Mouse (Mus musculus) splenic B cell, adult 2 months (primary cell): ENCODE measurements at regions not wholly inside any gene's neighbourhood (a gene's known extent, or its start where the extent isn't known, plus 50 kb on each side); places are given as distances from the start of the nearest gene placed in this dataset.

Source experiments
- DNase-seq: peaks from one replicate; pipeline ENCODE4 v3.0.0-alpha.2; 2011; ENCODE audit warnings: low read depth, low spot score
- H3K27me3 ChIP-seq: 2 replicates; pipeline ENCODE4 v1.6.1; 2012; ENCODE audit warnings: mild to moderate bottlenecking, low read length, moderate library complexity, mixed read lengths; ENCODE audit not compliant: control insufficient read depth, poor library complexity, insufficient read depth, severe bottlenecking
- H3K36me3 ChIP-seq: 2 replicates; pipeline ENCODE4 v1.6.1; 2012; ENCODE audit warnings: mild to moderate bottlenecking, low read length, moderate library complexity, mixed read lengths; ENCODE audit not compliant: control insufficient read depth, poor library complexity, insufficient read depth, severe bottlenecking

DNA sequence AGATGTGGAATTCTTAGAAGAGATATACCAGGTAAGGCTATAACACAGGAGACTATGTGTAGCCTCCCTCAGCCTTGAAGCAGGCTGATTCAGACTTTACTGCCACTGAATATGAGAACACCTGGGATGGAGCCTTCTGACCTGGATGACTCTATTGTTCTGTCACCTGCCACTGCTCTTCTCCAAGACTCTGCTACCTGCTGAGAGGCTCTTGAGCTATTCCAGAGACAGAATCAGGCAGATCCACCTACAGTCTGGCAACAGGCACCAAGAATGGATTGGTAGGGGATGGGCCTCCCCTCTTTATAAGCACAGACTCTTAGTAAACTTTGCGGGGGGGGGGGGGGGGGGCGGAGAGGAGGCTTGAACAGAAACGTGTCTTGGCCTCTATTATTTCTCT lies 970.5 kb upstream of the Pot1a start:
- Histone ChIP-seq H3K27me3 (no peaks in the 10 kb centered on the region), H3K36me3 (no peaks in the 10 kb centered on the region)
- no peak for DNase-seq

DNA sequence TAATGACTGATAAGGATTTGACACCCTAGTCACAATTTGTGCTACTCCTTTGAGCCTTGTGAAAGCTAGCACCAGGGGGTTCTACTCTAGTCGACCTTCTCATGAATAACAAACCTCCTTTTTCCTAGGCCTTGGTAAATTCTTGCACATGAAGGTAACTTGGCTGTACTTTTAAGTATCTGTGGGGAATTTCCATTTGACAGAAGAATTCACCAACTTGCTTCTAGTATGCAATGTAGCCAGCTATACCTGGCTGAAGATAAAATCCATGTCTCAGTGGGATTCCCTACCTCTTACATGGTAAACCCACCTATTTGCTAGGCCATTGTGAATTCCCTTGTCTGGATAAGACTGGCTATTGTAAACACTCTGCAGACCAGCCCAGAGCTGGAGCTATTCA lies 967.6 kb upstream of the Pot1a start:
- no peak for DNase-seq
- H3K36me3 ChIP-seq = no peaks in the 10 kb centered on the region
- no peaks in the 10 kb centered on the region for H3K27me3 ChIP-seq

DNA sequence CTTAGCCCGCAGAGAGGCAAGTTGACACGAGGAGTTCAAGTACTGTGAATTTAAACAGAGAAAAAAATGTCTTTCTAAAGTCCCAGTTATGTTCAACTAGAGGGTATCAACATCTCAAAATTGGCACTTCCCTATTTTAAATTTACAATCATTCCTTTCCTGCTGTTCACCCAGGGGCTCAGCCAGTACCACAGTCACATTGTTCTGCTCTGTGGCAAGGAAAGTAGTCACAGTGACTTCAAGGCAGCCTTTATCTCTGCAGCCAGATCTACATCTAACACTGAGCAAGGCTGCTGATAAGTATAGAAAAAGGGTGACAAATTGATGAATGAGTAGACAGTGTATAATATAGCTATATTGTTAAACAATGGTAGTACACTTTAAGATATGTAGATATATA lies 957.8 kb upstream of the Pot1a start:
- no peaks in the 10 kb centered on the region for H3K27me3 ChIP-seq
- peak; percentile 25 for DNase-seq
- no peaks in the 10 kb centered on the region for H3K36me3 ChIP-seq

DNA sequence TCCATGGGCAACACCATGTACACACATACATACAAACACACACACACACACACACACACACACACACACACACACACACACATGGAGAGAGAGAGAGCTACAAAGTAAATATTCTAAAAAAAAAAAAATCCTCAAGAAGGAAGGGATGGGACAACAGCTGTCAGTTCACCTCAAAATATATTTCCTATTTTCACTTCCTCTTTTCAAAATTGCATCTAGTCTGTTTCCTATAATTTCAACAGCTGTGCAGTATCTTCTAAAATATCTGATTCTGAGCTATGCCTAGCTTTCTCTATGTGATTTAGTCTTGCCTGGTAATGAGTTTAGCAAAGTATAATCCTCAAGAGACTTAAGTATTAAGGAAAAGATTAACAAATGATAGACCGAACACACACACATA lies 955.7 kb upstream of the Pot1a start:
- Histone ChIP-seq H3K27me3 (no peaks in the 10 kb centered on the region), H3K36me3 (no peaks in the 10 kb centered on the region)
- DNase-seq = peak; percentile 61

DNA sequence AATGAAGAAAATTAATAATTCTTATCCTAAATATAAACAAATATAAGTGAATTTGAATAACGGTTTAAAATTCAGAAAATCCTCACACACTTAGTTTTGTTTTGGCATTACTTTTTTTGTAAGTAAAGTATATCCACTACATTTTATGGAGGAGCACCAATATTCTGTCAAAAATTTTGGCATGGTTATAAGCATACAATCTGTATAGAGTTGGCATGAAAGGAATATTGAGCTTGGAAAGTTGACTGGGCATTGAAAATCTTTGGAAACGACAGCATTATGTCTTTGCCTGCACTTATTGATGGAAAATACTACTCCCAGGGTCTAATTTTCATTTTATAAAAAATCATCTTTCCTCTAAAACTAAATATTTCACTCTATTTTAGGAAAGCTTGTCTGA lies 952.5 kb upstream of the Pot1a start:
- no peak for DNase-seq
- no peaks in the 10 kb centered on the region for H3K36me3 ChIP-seq
- no peaks in the 10 kb centered on the region for H3K27me3 ChIP-seq
